Mouse (Mus musculus): ENCODE data around the gene Dph3.
"Not testable (repeated sequence)": the region's sequence is repeated elsewhere in the genome, so short reads cannot be mapped to it uniquely, and the experiment has no call there.

The Dph3 gene

GRCm38 (mm10) chr14:32085486-32086201 is at the start of gene Dph3:
Dph3 (minus strand) TSS chr14:32085729.
- in situ Hi-C loops (cut with MboI; ENCODE audit: low sequenced_read_pairs): no loop called here

GRCm38 (mm10) chr14:32134293-32134692 is 48.8 kb upstream of the Dph3 start:
- in situ Hi-C loops (cut with MboI; ENCODE audit: low sequenced_read_pairs): no loop called here

- in situ Hi-C loops (cut with MboI; ENCODE audit: low sequenced_read_pairs): no loop called here
These were observed 46.3 kb upstream of the Dph3 start for GRCm38 (mm10) chr14:32131836-32132235.

- in situ Hi-C loops (cut with MboI; ENCODE audit: low sequenced_read_pairs): no loop called here
These were observed 42.9 kb upstream of the Dph3 start for GRCm38 (mm10) chr14:32128409-32128808.

GRCm38 (mm10) chr14:32125256-32125655 is 39.7 kb upstream of the Dph3 start:
- in situ Hi-C loops (cut with MboI; ENCODE audit: low sequenced_read_pairs): not testable (repeated sequence)

GRCm38 (mm10) chr14:32124261-32124660 is 38.7 kb upstream of the Dph3 start:
- in situ Hi-C loops (cut with MboI; ENCODE audit: low sequenced_read_pairs): no loop called here

GRCm38 (mm10) chr14:32121920-32122315 is 36.4 kb upstream of the Dph3 start:
- in situ Hi-C loops (cut with MboI; ENCODE audit: low sequenced_read_pairs): no loop called here

GRCm38 (mm10) chr14:32120940-32121919 is 35.7 kb upstream of the Dph3 start:
- in situ Hi-C loops (cut with MboI; ENCODE audit: low sequenced_read_pairs): no loop called here

GRCm38 (mm10) chr14:32112124-32112523 is 26.6 kb upstream of the Dph3 start:
- in situ Hi-C loops (cut with MboI; ENCODE audit: low sequenced_read_pairs): not testable (repeated sequence)

- in situ Hi-C loops (cut with MboI; ENCODE audit: low sequenced_read_pairs): no loop called here
These were observed 21.4 kb upstream of the Dph3 start for GRCm38 (mm10) chr14:32106911-32107310.

GRCm38 (mm10) chr14:32105663-32106062 is 20.1 kb upstream of the Dph3 start:
- in situ Hi-C loops (cut with MboI; ENCODE audit: low sequenced_read_pairs): no loop called here

GRCm38 (mm10) chr14:32103556-32103955 is 18.0 kb upstream of the Dph3 start:
- in situ Hi-C loops (cut with MboI; ENCODE audit: low sequenced_read_pairs): no loop called here

- in situ Hi-C loops (cut with MboI; ENCODE audit: low sequenced_read_pairs): no loop called here
These were observed 13.4 kb upstream of the Dph3 start for GRCm38 (mm10) chr14:32098951-32099350.

GRCm38 (mm10) chr14:32097691-32098090 is 12.2 kb upstream of the Dph3 start:
- in situ Hi-C loops (cut with MboI; ENCODE audit: low sequenced_read_pairs): no loop called here

- in situ Hi-C loops (cut with MboI; ENCODE audit: low sequenced_read_pairs): no loop called here
These were observed 11.2 kb upstream of the Dph3 start for GRCm38 (mm10) chr14:32096740-32097139.

- in situ Hi-C loops (cut with MboI; ENCODE audit: low sequenced_read_pairs): no loop called here
These were observed 10.1 kb upstream of the Dph3 start for GRCm38 (mm10) chr14:32095646-32096045.

- in situ Hi-C loops (cut with MboI; ENCODE audit: low sequenced_read_pairs): no loop called here
These were observed 8.1 kb upstream of the Dph3 start for GRCm38 (mm10) chr14:32093500-32094117.

- in situ Hi-C loops (cut with MboI; ENCODE audit: low sequenced_read_pairs): no loop called here
These were observed 7.5 kb upstream of the Dph3 start for GRCm38 (mm10) chr14:32093018-32093417.

GRCm38 (mm10) chr14:32091704-32092103 is 6.2 kb upstream of the Dph3 start:
- in situ Hi-C loops (cut with MboI; ENCODE audit: low sequenced_read_pairs): no loop called here

GRCm38 (mm10) chr14:32091124-32091523 is 5.6 kb upstream of the Dph3 start:
- in situ Hi-C loops (cut with MboI; ENCODE audit: low sequenced_read_pairs): no loop called here

GRCm38 (mm10) chr14:32087584-32088248 is 2.2 kb upstream of the Dph3 start:
- in situ Hi-C loops (cut with MboI; ENCODE audit: low sequenced_read_pairs): not testable (repeated sequence)

All from CH12F3 (cell line).